Mouse (Mus musculus) G1E (cell line): ENCODE measurements around the gene Alg14. TPM values are rescaled to one million over a fixed set of nuclear protein-coding genes. Genes with fewer than 3 reads are reported as not detected.

Experiments used
- ATAC-seq: 2 replicates; pipeline ENCODE4 v1.8.0; 2016; ENCODE audit warnings: mild to moderate bottlenecking; ENCODE audit not compliant: insufficient number of reproducible peaks, poor library complexity, low FRiP score, severe bottlenecking; ENCODE audit errors: extremely low read depth
- DNase-seq: peaks from one replicate; pipeline ENCODE4 v3.0.0; 2012; ENCODE audit warnings: low spot score
- H3K27me3 ChIP-seq: 2 replicates; pipeline ENCODE4 v1.6.1; 2012; ENCODE audit warnings: mild to moderate bottlenecking, low read length, inconsistent platforms; ENCODE audit not compliant: insufficient read depth
- H3K36me3 ChIP-seq: replicated peaks from 2 replicates; pipeline ENCODE3; 2012; ENCODE audit warnings: mild to moderate bottlenecking, inconsistent platforms
- H3K4me1 ChIP-seq: 2 replicates; pipeline ENCODE4 v1.6.1; 2012; ENCODE audit warnings: low read depth, low read length, inconsistent platforms, mixed read lengths; ENCODE audit not compliant: insufficient read depth
- H3K4me3 ChIP-seq: 2 replicates; pipeline ENCODE4 v1.5.1; 2012; ENCODE audit warnings: low read depth, mild to moderate bottlenecking, inconsistent platforms, low read length, moderate library complexity, mixed read lengths
- H3K9me3 ChIP-seq: replicated peaks from 2 replicates; pipeline ENCODE4 v1.6.1; 2012; ENCODE audit warnings: inconsistent platforms
- CTCF ChIP-seq: IDR thresholded peaks from 2 replicates; pipeline ENCODE4 v1.5.1; 2012; ENCODE audit warnings: low read depth, low read length, inconsistent platforms, mixed read lengths
- GATA1 ChIP-seq: IDR thresholded peaks from 2 replicates; pipeline ENCODE4 v1.6.1; 2012; ENCODE audit warnings: borderline replicate concordance, low read length, inconsistent platforms, mixed read lengths
- GATA2 ChIP-seq: IDR thresholded peaks from 2 replicates; pipeline ENCODE4 v1.6.1; 2012; ENCODE audit warnings: low read depth, low read length, inconsistent platforms, borderline replicate concordance
- POLR2AphosphoS5 ChIP-seq: IDR thresholded peaks from 2 replicates; pipeline ENCODE4 v1.6.1; 2012; ENCODE audit warnings: low read depth, low read length, inconsistent platforms; ENCODE audit not compliant: insufficient replicate concordance
- TAL1 ChIP-seq: conservative IDR thresholded peaks from 2 replicates; pipeline ENCODE4 v1.6.1; 2012; ENCODE audit warnings: low read depth, low read length, inconsistent platforms, mixed read lengths
- polyA plus RNA-seq: library from polyadenylated mRNA; stranded (reverse); fragments of >175 nt; gene quantifications from 2 replicates; pipeline ENCODE4 v1.2.3, GENCODE M21; 2012
- total RNA-seq, 2 experiments: library from RNA; stranded (forward) in 1 of 2; stranded (reverse) in 1 of 2; fragments of 200-1000 nt in 1 of 2; fragments of >200 nt in 1 of 2; fragmentation: Nextera tagmentation in 1 of 2; gene quantifications; 2 replicates each; pipeline ENCODE4 v1.2.3; 2014 to 2017

The Alg14 gene
- total and polyA plus RNA-seq, 3 experiments: 3.5 to 29.9 (median 9.2) TPM

- no peaks in the 10 kb centered on the region for H3K36me3 ChIP-seq
- peaks cover 24% of the 10 kb centered on the region for H3K27me3 ChIP-seq
- TF ChIP-seq GATA2 (no peak), TAL1 (no peak), POLR2AphosphoS5 (no peak), CTCF (no peak), GATA1 (no peak)
- no peak for DNase-seq
- no peak for ATAC-seq
- H3K9me3 ChIP-seq: no peaks in the 10 kb centered on the region
- no peak overlapping the region for H3K4me3 ChIP-seq
- H3K4me1 ChIP-seq: no peaks in the 10 kb centered on the region
These were observed 109.8 kb downstream of the Alg14 start for GRCm38 (mm10) chr3:121401384-121401783.

DNA sequence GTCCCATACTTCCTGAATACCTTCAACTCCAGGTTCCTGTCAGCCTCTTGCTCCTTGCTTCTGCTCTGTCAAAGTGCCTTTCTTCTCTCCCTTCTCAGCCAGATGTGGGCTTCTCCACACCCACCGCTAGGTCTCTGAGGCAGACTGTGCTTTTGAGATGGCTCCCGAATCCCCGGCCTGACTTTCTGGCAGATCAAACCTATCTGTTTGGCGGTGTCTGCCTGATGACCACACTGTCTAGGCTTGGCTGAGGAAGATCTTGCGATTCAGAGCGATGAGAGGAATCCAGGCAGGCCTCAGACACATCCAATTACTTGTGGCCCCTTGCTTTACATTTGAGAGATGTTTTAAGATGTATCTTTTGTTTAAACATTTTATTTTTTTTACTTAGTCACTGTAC lies 110.5 kb downstream of the Alg14 start:
- Histone ChIP-seq H3K4me1 (no peaks in the 10 kb centered on the region), H3K9me3 (no peaks in the 10 kb centered on the region), H3K4me3 (no peak overlapping the region), H3K27me3 (peaks cover 24% of the 10 kb centered on the region), H3K36me3 (no peaks in the 10 kb centered on the region)
- no peak for TF ChIP-seq GATA1
- TF ChIP-seq GATA2: no peak
- no peak for TF ChIP-seq POLR2AphosphoS5
- TF ChIP-seq TAL1: no peak
- TF ChIP-seq CTCF: no peak
- DNase-seq (no peak), ATAC-seq (no peak)

- H3K36me3 ChIP-seq: no peaks in the 10 kb centered on the region
- H3K4me1 ChIP-seq: no peaks in the 10 kb centered on the region
- ATAC-seq (no peak), DNase-seq (no peak)
- peaks cover 24% of the 10 kb centered on the region for H3K27me3 ChIP-seq
- H3K4me3 ChIP-seq: no peak overlapping the region
- H3K9me3 ChIP-seq: no peaks in the 10 kb centered on the region
- TF ChIP-seq GATA2 (no peak), GATA1 (no peak), TAL1 (no peak), CTCF (no peak)
These were observed 111.9 kb downstream of the Alg14 start for GRCm38 (mm10) chr3:121403449-121403848.

GRCm38 (mm10) chr3:121405101-121405500 lies 113.5 kb downstream of the Alg14 start:
- H3K9me3 ChIP-seq: no peaks in the 10 kb centered on the region
- H3K36me3 ChIP-seq: no peaks in the 10 kb centered on the region
- H3K4me1 ChIP-seq: no peaks in the 10 kb centered on the region
- ATAC-seq (no peak), DNase-seq (no peak)
- TF ChIP-seq GATA1: no peak
- no peak for TF ChIP-seq GATA2
- no peak for TF ChIP-seq TAL1
- TF ChIP-seq CTCF: no peak
- peaks cover 18% of the 10 kb centered on the region; the same call in 1 of the 2 replicates for H3K27me3 ChIP-seq
- no peak overlapping the region for H3K4me3 ChIP-seq

DNA sequence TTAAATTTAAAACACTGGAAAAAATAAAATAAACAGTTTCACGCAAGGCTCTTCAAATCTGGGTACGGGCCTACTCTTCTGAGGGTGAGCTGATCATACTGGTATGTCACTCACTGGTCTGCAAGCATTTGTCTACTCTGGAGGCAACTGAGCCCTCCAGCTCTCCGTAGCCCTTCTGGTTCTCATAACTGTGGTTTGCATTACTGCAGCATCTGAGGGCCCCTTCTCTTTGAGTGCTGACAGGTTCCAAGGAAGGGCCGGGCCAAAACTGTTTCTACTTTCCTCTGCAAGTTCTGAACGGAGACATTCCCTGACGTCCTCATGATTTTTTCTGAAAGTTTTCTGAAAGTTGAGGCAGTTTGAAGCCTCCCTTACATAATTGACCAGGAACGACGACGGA lies 115.8 kb downstream of the Alg14 start:
- ATAC-seq (no peak), DNase-seq (no peak)
- Histone ChIP-seq H3K27me3 (0 out of 2 replicates have a peak, but pooled peaks cover 10% of the 10 kb centered on the region), H3K9me3 (no peaks in the 10 kb centered on the region), H3K36me3 (no peaks in the 10 kb centered on the region), H3K4me1 (no peaks in the 10 kb centered on the region), H3K4me3 (no peak overlapping the region)
- TF ChIP-seq GATA2 (no peak), GATA1 (no peak), CTCF (no peak), TAL1 (no peak), POLR2AphosphoS5 (no peak)

DNA sequence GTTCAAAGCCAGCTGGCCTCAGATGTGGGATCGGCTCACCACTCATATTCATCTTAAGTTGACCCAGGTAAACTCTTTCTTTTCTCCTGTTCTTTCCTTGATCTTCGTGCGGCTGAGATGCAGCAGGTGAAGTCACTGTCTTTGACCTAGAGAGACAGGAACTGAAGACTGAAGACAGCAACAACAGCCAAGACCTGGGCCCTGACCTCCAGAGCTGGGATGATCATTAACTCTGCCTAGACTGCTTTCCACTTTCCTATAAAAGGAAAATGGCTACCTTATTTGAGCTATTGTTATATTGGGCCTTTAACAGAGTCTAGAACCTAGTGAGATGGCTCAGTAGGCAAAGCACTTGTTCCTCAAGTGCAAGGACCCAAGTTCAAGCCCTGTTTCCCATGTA lies 116.8 kb downstream of the Alg14 start:
- Histone ChIP-seq H3K4me3 (no peak overlapping the region), H3K4me1 (no peaks in the 10 kb centered on the region), H3K36me3 (no peaks in the 10 kb centered on the region), H3K9me3 (no peaks in the 10 kb centered on the region), H3K27me3 (0 out of 2 replicates have a peak, but pooled peaks cover 8% of the 10 kb centered on the region)
- TF ChIP-seq POLR2AphosphoS5: no peak
- TF ChIP-seq GATA2: no peak
- no peak for TF ChIP-seq CTCF
- no peak for TF ChIP-seq TAL1
- TF ChIP-seq GATA1: no peak
- ATAC-seq (no peak), DNase-seq (no peak)

DNA sequence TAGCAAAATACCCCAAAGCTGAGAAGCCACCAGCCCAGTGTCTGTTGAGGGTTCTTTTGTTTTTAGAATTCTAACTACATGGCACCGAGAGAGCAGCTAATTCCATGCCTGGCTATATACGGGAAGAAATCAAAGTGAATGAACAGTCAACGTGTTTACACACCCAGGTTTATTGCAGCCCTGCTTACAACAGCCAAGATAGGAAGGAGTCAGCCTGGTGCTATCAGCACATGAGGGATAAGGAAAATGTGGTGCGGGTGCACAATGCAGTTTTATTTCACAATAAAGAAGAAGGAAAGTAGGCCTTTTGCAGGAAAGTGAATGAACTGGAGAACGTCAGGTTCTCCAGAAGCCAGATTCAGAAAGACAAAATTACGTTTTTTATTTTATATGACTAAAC lies 119.9 kb downstream of the Alg14 start:
- no peak overlapping the region for H3K4me3 ChIP-seq
- TF ChIP-seq TAL1 (no peak), POLR2AphosphoS5 (no peak), GATA1 (no peak), CTCF (no peak), GATA2 (no peak)
- H3K9me3 ChIP-seq: no peaks in the 10 kb centered on the region
- H3K27me3 ChIP-seq: no peaks in the 10 kb centered on the region
- no peak for DNase-seq
- no peak for ATAC-seq
- no peaks in the 10 kb centered on the region for H3K4me1 ChIP-seq
- H3K36me3 ChIP-seq: no peaks in the 10 kb centered on the region

Other genes with a start within 250 kb of the Alg14 start
- gene Rwdd3, start 120.1 kb upstream of the Alg14 start, total RNA-seq (2014; fragmentation: Nextera tagmentation): 8.9 and 14.4 TPM in 2 replicates
- gene Rwdd3, start 120.1 kb upstream of the Alg14 start, total RNA-seq (2017): 11.2 and 12.6 TPM in 2 replicates
- 0.99 and 1.1 TPM in 2 replicates for gene Rwdd3, start 120.1 kb upstream of the Alg14 start, polyA plus RNA-seq
- 88.9 and 91.0 TPM in 2 replicates for gene Tmem56, start 8.7 kb upstream of the Alg14 start, total RNA-seq (2014; fragmentation: Nextera tagmentation)
- gene Tmem56, start 8.7 kb upstream of the Alg14 start, total RNA-seq (2017): 33.6 and 34.1 TPM in 2 replicates
- 6.7 TPM in 2 replicates for gene Tmem56, start 8.7 kb upstream of the Alg14 start, polyA plus RNA-seq
- not detected in 2 replicates for gene Cnn3, start 134.7 kb downstream of the Alg14 start, total RNA-seq (2014; fragmentation: Nextera tagmentation)
- gene Cnn3, start 134.7 kb downstream of the Alg14 start, total RNA-seq (2017): 0.33 TPM in 1 of 2 replicates, not detected in the other
- gene Cnn3, start 134.7 kb downstream of the Alg14 start, polyA plus RNA-seq: not detected in 2 replicates
- not detected in 2 replicates for gene Slc44a3, start 240.6 kb downstream of the Alg14 start, total RNA-seq (2014; fragmentation: Nextera tagmentation)
- 0.06 and 0.33 TPM in 2 replicates for gene Slc44a3, start 240.6 kb downstream of the Alg14 start, total RNA-seq (2017)
- gene Slc44a3, start 240.6 kb downstream of the Alg14 start, polyA plus RNA-seq: not detected in 2 replicates